8 mouse cellular contexts compared by ENCODE assay signal in the genomic region with DNA sequence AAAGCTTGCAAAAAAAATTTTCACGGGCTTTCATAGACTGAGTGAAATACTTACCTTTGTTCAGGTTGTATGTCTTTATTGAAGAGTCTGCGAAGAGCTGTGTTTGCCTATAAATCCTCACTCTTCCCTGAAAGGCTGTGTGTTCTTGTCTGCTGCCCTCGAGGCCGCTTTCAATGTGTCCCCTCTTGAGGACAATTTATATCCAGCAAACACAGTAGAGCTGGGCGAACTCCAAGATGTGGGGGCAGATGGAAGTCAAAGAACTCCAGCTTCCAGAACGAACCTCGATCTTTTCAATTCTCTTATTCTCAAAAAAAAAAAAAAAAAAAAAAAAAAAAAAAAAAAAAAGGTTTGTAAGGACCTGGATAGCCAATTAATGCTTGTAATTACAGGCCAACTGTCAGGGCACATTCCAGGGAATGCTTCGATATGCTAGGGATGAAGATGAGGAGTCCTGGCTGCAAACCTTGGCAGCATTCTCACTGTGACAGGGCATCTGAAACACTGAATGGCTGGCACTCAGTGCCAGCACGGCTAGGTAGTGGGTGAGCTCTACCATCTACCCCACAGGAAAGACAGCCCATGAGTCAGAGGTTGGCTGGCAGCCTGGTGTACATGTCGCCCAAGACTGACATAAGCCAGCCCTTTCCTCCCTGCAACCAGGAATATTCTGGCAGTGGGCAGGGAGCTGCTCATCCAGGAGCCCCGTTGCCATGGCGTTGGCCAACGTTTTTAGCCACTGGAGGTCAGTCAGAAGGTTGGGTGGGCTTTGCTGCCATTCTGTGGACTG. TPM values are rescaled to one million over a fixed set of nuclear protein-coding genes. Genes with fewer than 3 reads are reported as not detected.
DNase-seq lines count a peak whose midpoint lies in the region; ATAC-seq lines count a peak whose summit lies in the region.

A gene (minus strand): TSS at position 340 of the 790 bp plus-strand sequence.

- H3K4me1 ChIP-seq in forebrain, embryonic 12.5 days, result no peaks in the 10 kb centered on the region; the same call in 1 of the 2 replicates

- ATAC-seq in forebrain, embryonic 12.5 days (ENCODE audit: low FRiP score), result no peak

- no peak within 1 kb of the TSS for H3K9ac ChIP-seq in forebrain, embryonic 12.5 days

- H3K36me3 ChIP-seq in forebrain, embryonic 12.5 days (replicated peaks), result no peaks in the 10 kb centered on the region

- no peak within 1 kb of the TSS for H3K4me3 ChIP-seq in forebrain, embryonic 12.5 days (replicated peaks)

- H3K4me2 ChIP-seq in forebrain, embryonic 12.5 days, result no peak within 1 kb of the TSS

- no peak within 1 kb of the TSS for H3K27ac ChIP-seq in forebrain, embryonic 12.5 days

- 65% methylated on average over 13 of the region's 13 CpGs for WGBS in forebrain, embryonic 12.5 days

- intact Hi-C loops in heart, postnatal 10 days (cut with DNase I), result no loop called here
- intact Hi-C loops in left cerebral cortex, postnatal 25 days (cut with DNase I), result no loop called here

- no peaks in the 10 kb centered on the region for H3K9me3 ChIP-seq in forebrain, embryonic 12.5 days

- peaks cover 16% of the 10 kb centered on the region for H3K27me3 ChIP-seq in forebrain, embryonic 12.5 days

- DNase-seq in retina, postnatal 1 day, result peak; percentile 24
- DNase-seq in retina, embryonic 14.5 days (ENCODE audit: low spot score), result no peak
- peak; percentile 15 to 61 for DNase-seq in adrenal gland, postnatal 4 days (ENCODE audit: low spot score in 2 of 2)
- peak; percentile 80 to 86 for DNase-seq in heart, postnatal 10 days
- peak in 1 of 2 experiments; percentile 81 for DNase-seq in left cerebral cortex, postnatal 25 days (ENCODE audit: low spot score in 2 of 2)
- peak; percentile 50 to 60 for DNase-seq in right cerebral cortex, postnatal 10 days (ENCODE audit: low spot score in 2 of 2)
- no peak for DNase-seq in kidney, postnatal 14 days

RNA-seq across cellular contexts. Expression of the gene that starts here (rescaled TPM):
- total RNA-seq in adrenal gland, postnatal 4 days (2021), result 10 to 100 TPM; 93.3 to 97.8 TPM
- 21.4 and 24.8 TPM in 2 replicates for polyA plus RNA-seq in forebrain, embryonic 12.5 days (2016; fragmentation: Nextera tagmentation; extraction: Ambion mirVana)
- 10 to 100 TPM; 37.2 to 39.9 TPM for total RNA-seq in heart, postnatal 10 days (2021)
- total RNA-seq in left cerebral cortex, postnatal 25 days (2021), result 100 to 1,000 TPM; 111 to 112 TPM

Comparison
In these comparisons a context has a peak if more than half of its experiments do, and no peak if none do; other contexts are left out.
1. DNase-seq: peak in retina, postnatal 1 day (single experiment), adrenal gland, postnatal 4 days (2 of 2), heart, postnatal 10 days (2 of 2) and right cerebral cortex, postnatal 10 days (2 of 2); none in retina, embryonic 14.5 days (single experiment) and kidney, postnatal 14 days (single experiment).